Mouse (Mus musculus): ENCODE results near the gene Ociad2.
A peak's percentile ranks its signal among the peaks of the same experiment; 100 is the strongest.

Gene Ociad2

GRCm38 (mm10) chr5:73306486-73306885 lies 34.3 kb downstream of the Ociad2 start:
- DNase-seq (ENCODE audit: low read depth, low spot score): no peak

- no peak for DNase-seq (ENCODE audit: low read depth, low spot score)
These were observed 36.3 kb downstream of the Ociad2 start for GRCm38 (mm10) chr5:73304507-73304906.

GRCm38 (mm10) chr5:73301601-73302307 lies 39.1 kb downstream of the Ociad2 start:
- DNase-seq (ENCODE audit: low read depth, low spot score): no peak

- DNase-seq (ENCODE audit: low read depth, low spot score): no peak
These were observed 44.9 kb downstream of the Ociad2 start for GRCm38 (mm10) chr5:73295916-73296315.

- no peak for DNase-seq (ENCODE audit: low read depth, low spot score)
These were observed 45.8 kb downstream of the Ociad2 start for GRCm38 (mm10) chr5:73295016-73295415.

GRCm38 (mm10) chr5:73293458-73293827 lies 47.4 kb downstream of the Ociad2 start:
- no peak for DNase-seq (ENCODE audit: low read depth, low spot score)

- peak; percentile 97 for DNase-seq (ENCODE audit: low read depth, low spot score)
These were observed 48.0 kb downstream of the Ociad2 start, which contains the start of gene Ociad1 for GRCm38 (mm10) chr5:73292502-73293457. Gene Ociad1, plus strand, starts transcription at chr5:73292784.

GRCm38 (mm10) chr5:73289900-73290299 lies 50.9 kb downstream of the Ociad2 start:
- DNase-seq (ENCODE audit: low read depth, low spot score): no peak

- DNase-seq (ENCODE audit: low read depth, low spot score): no peak
These were observed 54.2 kb downstream of the Ociad2 start for GRCm38 (mm10) chr5:73286603-73287002.

GRCm38 (mm10) chr5:73285470-73285978 lies 55.3 kb downstream of the Ociad2 start:
- no peak for DNase-seq (ENCODE audit: low read depth, low spot score)

- no peak for DNase-seq (ENCODE audit: low read depth, low spot score)
These were observed 56.8 kb downstream of the Ociad2 start for GRCm38 (mm10) chr5:73284046-73284445.

- DNase-seq (ENCODE audit: low read depth, low spot score): no peak
These were observed 60.3 kb downstream of the Ociad2 start for GRCm38 (mm10) chr5:73280567-73280850.

GRCm38 (mm10) chr5:73279732-73280566 lies 60.9 kb downstream of the Ociad2 start:
- DNase-seq (ENCODE audit: low read depth, low spot score): no peak

- DNase-seq (ENCODE audit: low read depth, low spot score): no peak
These were observed 61.6 kb downstream of the Ociad2 start for GRCm38 (mm10) chr5:73279190-73279589.

GRCm38 (mm10) chr5:73274941-73275340 lies 65.9 kb downstream of the Ociad2 start:
- no peak for DNase-seq (ENCODE audit: low read depth, low spot score)

GRCm38 (mm10) chr5:73273171-73273570 lies 67.7 kb downstream of the Ociad2 start:
- DNase-seq (ENCODE audit: low read depth, low spot score): no peak

All from forelimb bud, embryonic 11.5 days (tissue).